Mouse (Mus musculus) small intestine, adult 2 months (tissue): Measurements from ENCODE around the gene Lipe.

Experiments
- CTCF ChIP-seq: fragments of 200-500 bp; IDR thresholded peaks from 2 replicates; pipeline ENCODE4 v1.5.1; 2012; ENCODE audit warnings: low read depth, mild to moderate bottlenecking, control low read depth, inconsistent platforms, low read length, moderate library complexity, mixed read lengths; ENCODE audit not compliant: insufficient replicate concordance, insufficient read length; ENCODE audit errors: extremely low read depth
- POLR2A ChIP-seq: fragments of 200-500 bp; IDR thresholded peaks from 2 replicates; pipeline ENCODE4 v1.6.1; 2012; ENCODE audit warnings: low read depth, mild to moderate bottlenecking, control low read depth, inconsistent platforms, low read length, moderate library complexity

GRCm38 (mm10) chr7:25379551-25380351, 18.8 kb downstream of the Lipe start:
- TF ChIP-seq POLR2A = no peak
- TF ChIP-seq CTCF = peak; percentile 33; the same call in 1 of the 2 replicates
